Mouse (Mus musculus): ENCODE data around the gene Rpl4. TPM values are rescaled to one million over a fixed set of nuclear protein-coding genes. Genes with fewer than 3 reads are reported as not detected.

The Rpl4 gene
- polyA plus RNA-seq, 1 experiment from 2014 or later, result 902 TPM

GRCm38 (mm10) chr9:64222098-64222497 is 48.9 kb downstream of the Rpl4 start:
- H3K27me3 ChIP-seq (ENCODE audit: control insufficient read depth, insufficient read depth, low read length), result no peaks in the 10 kb centered on the region
- H3K4me1 ChIP-seq (replicated peaks; ENCODE audit: control insufficient read depth, insufficient read depth), result no peaks in the 10 kb centered on the region
- no peak overlapping the region for H3K4me3 ChIP-seq (ENCODE audit: low read depth, low read length)
- WGBS, result 66% methylated on average over 2 of the region's 2 CpGs
- H3K9me3 ChIP-seq (ENCODE audit: control insufficient read depth, low read length), result no peaks in the 10 kb centered on the region
- DNase-seq (ENCODE audit: low spot score) (no peak), ATAC-seq (ENCODE audit: low FRiP score, low TSS enrichment) (no peak)
- H3K27ac ChIP-seq (replicated peaks), result peak overlapping the region; percentile 35
- TF ChIP-seq EP300 (optimal IDR thresholded peaks at IDR 0.05) (no peak), CTCF (IDR thresholded peaks at IDR 0.05; ENCODE audit: low read depth) (no peak)
- H3K36me3 ChIP-seq (ENCODE audit: control insufficient read depth, insufficient read depth, low read length), result no peaks in the 10 kb centered on the region; the same call in 1 of the 2 replicates
- no peak overlapping the region for H3K4me2 ChIP-seq (replicated peaks; ENCODE audit: low read depth)
- no peak overlapping the region for H3K9ac ChIP-seq (ENCODE audit: low read length)

GRCm38 (mm10) chr9:64225805-64226204 is 52.6 kb downstream of the Rpl4 start:
- Histone ChIP-seq H3K36me3 (ENCODE audit: control insufficient read depth, insufficient read depth, low read length) (no peaks in the 10 kb centered on the region; the same call in 1 of the 2 replicates), H3K4me3 (ENCODE audit: low read depth, low read length) (no peak overlapping the region), H3K27ac (replicated peaks) (peak overlapping the region; percentile 53; the same call in 1 of the 2 replicates), H3K27me3 (ENCODE audit: control insufficient read depth, insufficient read depth, low read length) (no peaks in the 10 kb centered on the region), H3K9ac (ENCODE audit: low read length) (no peak overlapping the region), H3K4me2 (replicated peaks; ENCODE audit: low read depth) (no peak overlapping the region), H3K4me1 (replicated peaks; ENCODE audit: control insufficient read depth, insufficient read depth) (no peaks in the 10 kb centered on the region), H3K9me3 (ENCODE audit: control insufficient read depth, low read length) (no peaks in the 10 kb centered on the region)
- peak; percentile 59 for DNase-seq (ENCODE audit: low spot score)
- ATAC-seq (ENCODE audit: low FRiP score, low TSS enrichment), result peak; percentile 90
- TF ChIP-seq CTCF (IDR thresholded peaks at IDR 0.05; ENCODE audit: low read depth), result peak; percentile 28; the same call in 1 of the 2 replicates
- no peak for TF ChIP-seq EP300 (optimal IDR thresholded peaks at IDR 0.05)

- WGBS, result 66% methylated on average over 12 of the region's 12 CpGs
- Histone ChIP-seq H3K9ac (ENCODE audit: low read length) (no peak overlapping the region), H3K36me3 (ENCODE audit: control insufficient read depth, insufficient read depth, low read length) (no peaks in the 10 kb centered on the region), H3K27ac (replicated peaks) (no peak overlapping the region), H3K27me3 (ENCODE audit: control insufficient read depth, insufficient read depth, low read length) (no peaks in the 10 kb centered on the region), H3K9me3 (ENCODE audit: control insufficient read depth, low read length) (no peaks in the 10 kb centered on the region), H3K4me3 (ENCODE audit: low read depth, low read length) (no peak overlapping the region), H3K4me1 (replicated peaks; ENCODE audit: control insufficient read depth, insufficient read depth) (no peaks in the 10 kb centered on the region), H3K4me2 (replicated peaks; ENCODE audit: low read depth) (no peak overlapping the region)
- ATAC-seq (ENCODE audit: low FRiP score, low TSS enrichment), result no peak
- TF ChIP-seq CTCF (IDR thresholded peaks at IDR 0.05; ENCODE audit: low read depth), result no peak
- no peak for TF ChIP-seq EP300 (optimal IDR thresholded peaks at IDR 0.05)
- no peak for DNase-seq (ENCODE audit: low spot score)
Measured at GRCm38 (mm10) chr9:64227736-64228135, 54.6 kb downstream of the Rpl4 start.

Small RNA genes lying within 50 kb of the gene (microRNA-seq; reads per million reads assigned to microRNA genes)
- gene Gm24106, result not detected

Other genes with a start within 250 kb of the Rpl4 start
- 6.0 and 7.3 TPM in 2 replicates for gene Smad6, start 151.3 kb upstream of the Rpl4 start, polyA plus RNA-seq (2015; fragmentation: Nextera tagmentation; extraction: Ambion mirVana)
- gene Lctl, start 56.2 kb upstream of the Rpl4 start, polyA plus RNA-seq (2015; fragmentation: Nextera tagmentation; extraction: Ambion mirVana), result 0.13 and 0.17 TPM in 2 replicates
- 3.2 and 4.1 TPM in 2 replicates for gene Zwilch, start 271 bp upstream of the Rpl4 start, polyA plus RNA-seq (2015; fragmentation: Nextera tagmentation; extraction: Ambion mirVana)
- 31.8 and 34.4 TPM in 2 replicates for gene Snapc5, start 5.9 kb downstream of the Rpl4 start, polyA plus RNA-seq (2015; fragmentation: Nextera tagmentation; extraction: Ambion mirVana)
- gene Uchl4, start 61.8 kb downstream of the Rpl4 start, polyA plus RNA-seq (2015; fragmentation: Nextera tagmentation; extraction: Ambion mirVana), result 2.0 and 2.2 TPM in 2 replicates
- gene Map2k1, start 80.3 kb downstream of the Rpl4 start, polyA plus RNA-seq (2015; fragmentation: Nextera tagmentation; extraction: Ambion mirVana), result 84.1 and 85.0 TPM in 2 replicates
- gene Tipin, start 108.2 kb downstream of the Rpl4 start, polyA plus RNA-seq (2015; fragmentation: Nextera tagmentation; extraction: Ambion mirVana), result 81.1 and 85.7 TPM in 2 replicates
- gene Dis3l, start 167.9 kb downstream of the Rpl4 start, polyA plus RNA-seq (2015; fragmentation: Nextera tagmentation; extraction: Ambion mirVana), result 6.9 and 7.2 TPM in 2 replicates
- gene Megf11, start 212.3 kb downstream of the Rpl4 start, polyA plus RNA-seq (2015; fragmentation: Nextera tagmentation; extraction: Ambion mirVana), result 0.46 and 0.67 TPM in 2 replicates

Measured in stomach, postnatal 0 days (tissue).